Mouse (Mus musculus) kidney, postnatal 4 days (tissue): ENCODE measurements around the gene Nck1.

Experiments
- DNase-seq, 2 experiments: peaks; one replicate each; pipeline ENCODE4 v3.0.0; 2021; ENCODE audit warnings: mixed read lengths in 2 of 2

Nck1 gene

GRCm38 (mm10) chr9:100545715-100546593, at the start of gene Nck1:
Nck1 (minus strand) TSS chr9:100546134.
- peak; percentile 99 to 100 for DNase-seq

- DNase-seq, result no peak
Observed at GRCm38 (mm10) chr9:100590462-100590861, 44.5 kb upstream of the Nck1 start.

- DNase-seq, result no peak
Observed at GRCm38 (mm10) chr9:100584031-100584430, 38.1 kb upstream of the Nck1 start.

DNA sequence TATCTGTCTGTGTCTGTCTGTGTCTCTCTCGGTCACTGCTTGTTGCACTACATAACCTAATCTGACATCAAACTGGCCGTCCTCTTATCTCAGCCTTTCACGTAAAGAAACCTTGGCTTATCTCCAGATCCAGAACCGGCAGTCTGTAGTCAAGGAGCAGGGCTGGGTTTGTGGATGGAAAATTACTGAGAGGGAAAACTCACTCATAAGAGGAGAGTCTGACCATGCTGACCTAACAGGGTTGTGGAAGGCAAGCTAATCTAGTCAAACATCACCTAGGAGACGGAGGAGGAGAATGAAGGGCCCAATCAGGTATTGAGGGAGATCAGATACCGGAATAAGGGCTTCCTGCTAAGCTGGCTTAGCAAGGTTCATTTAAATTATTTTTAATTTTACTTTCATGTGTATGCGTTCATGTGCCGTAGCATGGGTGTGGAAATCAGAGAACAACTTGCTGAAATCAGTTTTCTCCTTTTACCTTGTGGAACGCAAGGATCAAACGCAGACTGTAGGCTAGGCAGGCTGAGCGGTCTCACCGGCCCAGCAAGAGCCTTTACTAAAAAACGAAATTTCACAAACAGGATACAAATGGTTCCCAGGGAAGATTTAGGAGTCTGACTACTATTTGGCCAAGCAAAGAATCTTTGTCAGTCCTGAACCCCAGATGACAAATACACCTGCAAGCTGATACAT, 37.1 kb upstream of the Nck1 start:
- peak in 1 of 2 experiments; percentile 18 for DNase-seq

GRCm38 (mm10) chr9:100581543-100582492, 35.9 kb upstream of the Nck1 start:
- DNase-seq, result peak; percentile 71 to 82

DNA sequence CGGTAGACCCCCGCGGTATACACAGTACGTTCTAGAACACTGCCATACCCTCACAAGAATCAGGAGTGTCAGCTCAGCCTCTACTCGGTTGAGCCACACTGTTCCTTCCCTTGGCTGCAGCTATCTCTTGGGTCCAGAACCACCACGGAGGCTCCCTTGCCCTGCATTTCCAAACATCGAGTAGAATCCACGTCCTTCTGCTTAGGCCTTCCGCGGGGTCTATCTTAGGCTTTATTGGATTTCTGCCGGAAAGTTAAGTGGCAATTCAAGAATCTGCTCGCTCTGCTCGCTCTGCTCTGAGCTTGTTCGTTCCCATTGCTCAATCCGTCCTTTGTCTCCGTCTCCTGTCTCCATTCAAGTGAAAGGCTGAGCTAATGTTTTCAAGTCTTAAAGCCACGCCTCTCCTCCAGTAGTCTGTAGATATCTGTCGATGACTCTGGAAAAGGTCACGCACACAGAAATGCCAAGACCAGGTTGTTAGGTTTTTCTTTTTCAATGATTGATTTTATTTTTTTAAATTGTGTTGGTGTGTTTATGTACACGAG, 34.3 kb upstream of the Nck1 start:
- DNase-seq, result no peak

- no peak for DNase-seq
Observed at GRCm38 (mm10) chr9:100573942-100574341, 28.0 kb upstream of the Nck1 start.

- DNase-seq, result no peak
Observed at GRCm38 (mm10) chr9:100573300-100573699, 27.4 kb upstream of the Nck1 start.

- DNase-seq, result no peak
Observed at GRCm38 (mm10) chr9:100571511-100571910, 25.6 kb upstream of the Nck1 start.

DNA sequence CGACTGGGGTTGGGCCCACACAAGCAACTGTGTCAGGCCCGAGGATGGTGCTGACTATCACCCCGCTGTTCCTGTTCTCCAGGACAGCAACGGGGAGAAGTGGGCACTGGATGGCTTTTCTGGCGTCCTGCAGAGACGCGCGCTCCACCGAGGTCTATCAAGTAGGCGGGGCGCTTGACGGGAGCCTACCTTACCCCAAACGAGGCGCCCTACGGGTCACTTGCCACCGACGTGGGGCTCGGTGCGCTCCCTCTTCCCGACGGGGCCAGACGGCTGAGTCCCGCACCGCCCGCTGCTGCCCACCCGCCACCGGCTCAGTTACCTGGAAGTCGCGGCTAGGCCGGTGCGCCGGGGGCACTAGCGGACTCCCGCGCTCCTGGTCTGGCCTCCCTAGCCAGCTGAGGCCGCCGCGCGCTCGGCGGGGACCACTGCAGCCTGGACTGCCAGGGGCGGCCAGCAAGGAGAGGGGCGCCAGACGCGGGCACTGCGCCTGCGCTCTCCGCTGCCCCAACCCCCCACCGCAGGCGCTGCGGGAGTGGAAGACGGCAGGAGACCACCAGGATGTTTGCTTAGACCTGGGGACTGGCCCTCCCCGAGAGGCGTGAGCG, 24.8 kb upstream of the Nck1 start, which contains the start of gene Slc35g2:
Gene Slc35g2, minus strand, starts transcription at position 465 of the 608 bp plus-strand sequence.
- DNase-seq, result peak; percentile 68 to 79

- DNase-seq, result peak; percentile 48 to 63
Observed at GRCm38 (mm10) chr9:100569798-100570625, 24.1 kb upstream of the Nck1 start.

- no peak for DNase-seq
Observed at GRCm38 (mm10) chr9:100560251-100560890, 14.4 kb upstream of the Nck1 start.

DNA sequence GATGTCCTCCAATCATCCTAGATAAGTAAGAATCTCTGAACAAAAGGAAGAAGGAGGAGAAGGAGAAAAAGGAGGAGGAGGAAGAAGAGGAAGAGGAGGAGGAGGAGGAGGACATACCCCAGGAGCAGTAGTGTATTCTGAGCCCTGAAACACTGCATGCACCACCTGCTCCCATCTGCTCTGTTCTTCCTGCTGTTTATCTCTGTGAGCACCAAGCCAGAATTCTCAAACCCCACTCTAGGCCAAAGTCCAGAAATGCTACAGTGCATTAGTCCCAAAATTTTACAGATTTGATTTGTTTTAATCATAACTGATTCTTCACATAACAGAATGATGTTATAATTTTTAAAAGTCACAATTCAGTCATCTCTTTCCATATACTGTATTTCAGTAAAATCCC, 13.1 kb upstream of the Nck1 start:
- DNase-seq, result no peak

GRCm38 (mm10) chr9:100558023-100558573, 12.2 kb upstream of the Nck1 start:
- no peak for DNase-seq

GRCm38 (mm10) chr9:100555686-100556085, 9.8 kb upstream of the Nck1 start:
- no peak for DNase-seq

DNA sequence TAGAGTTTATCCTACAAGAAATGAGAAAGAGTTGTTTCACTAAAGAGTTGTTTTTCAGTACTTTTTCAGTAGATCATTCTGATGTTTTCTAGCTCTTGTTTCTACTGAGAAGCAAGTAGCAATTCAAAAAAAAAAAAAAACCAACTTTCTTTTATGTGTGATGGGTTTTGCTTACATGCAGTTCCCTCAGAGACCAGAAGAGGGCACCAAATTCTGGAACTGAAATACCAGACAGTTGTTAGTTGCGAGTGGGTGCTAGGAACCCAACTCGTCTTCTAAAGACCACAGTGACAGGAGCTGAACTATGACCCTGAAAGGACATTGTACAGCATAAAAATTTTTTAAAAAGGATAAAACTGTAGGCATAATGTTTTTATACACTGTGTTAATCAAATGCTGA, 2.4 kb upstream of the Nck1 start:
- peak; percentile 8 to 17 for DNase-seq

GRCm38 (mm10) chr9:100546594-100546910, 618 bp upstream of the Nck1 start:
- DNase-seq, result no peak

GRCm38 (mm10) chr9:100544948-100545714, 803 bp downstream of the Nck1 start:
- no peak for DNase-seq

DNA sequence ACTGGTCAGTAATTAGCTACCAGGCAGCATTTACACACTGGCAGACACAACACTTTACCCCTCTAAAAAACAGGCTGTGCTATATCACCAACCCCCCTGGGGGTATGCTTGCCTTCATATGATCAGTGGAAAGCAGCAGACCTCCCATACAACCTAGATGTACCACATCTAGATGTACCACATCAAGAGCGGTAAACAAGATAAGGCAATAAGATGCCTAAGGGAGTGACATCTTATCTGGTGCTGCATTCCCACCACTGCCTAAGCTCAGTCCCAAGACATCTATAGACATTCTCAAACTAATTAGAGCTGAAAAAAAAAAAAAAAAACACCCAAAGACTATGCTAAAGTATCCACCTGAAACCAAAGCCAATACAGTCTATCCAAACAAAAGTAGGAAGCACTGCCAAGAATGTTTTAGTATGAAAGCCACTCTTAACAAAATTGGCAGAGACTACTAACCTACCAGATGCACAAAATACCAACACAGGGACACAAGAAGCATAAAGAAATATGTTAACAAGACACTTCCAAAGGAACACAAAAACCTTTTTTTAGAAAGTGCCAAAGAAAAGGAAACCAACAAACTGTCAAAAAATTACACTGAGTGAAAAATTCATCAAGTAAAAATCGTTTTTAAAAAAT, 10.2 kb downstream of the Nck1 start:
- DNase-seq, result no peak
